Mouse (Mus musculus): Measurements from ENCODE around the gene Btbd2.
"Not testable (repeated sequence)": the region's sequence is repeated elsewhere in the genome, so short reads cannot be mapped to it uniquely, and the experiment has no call there.

The Btbd2 gene

DNA sequence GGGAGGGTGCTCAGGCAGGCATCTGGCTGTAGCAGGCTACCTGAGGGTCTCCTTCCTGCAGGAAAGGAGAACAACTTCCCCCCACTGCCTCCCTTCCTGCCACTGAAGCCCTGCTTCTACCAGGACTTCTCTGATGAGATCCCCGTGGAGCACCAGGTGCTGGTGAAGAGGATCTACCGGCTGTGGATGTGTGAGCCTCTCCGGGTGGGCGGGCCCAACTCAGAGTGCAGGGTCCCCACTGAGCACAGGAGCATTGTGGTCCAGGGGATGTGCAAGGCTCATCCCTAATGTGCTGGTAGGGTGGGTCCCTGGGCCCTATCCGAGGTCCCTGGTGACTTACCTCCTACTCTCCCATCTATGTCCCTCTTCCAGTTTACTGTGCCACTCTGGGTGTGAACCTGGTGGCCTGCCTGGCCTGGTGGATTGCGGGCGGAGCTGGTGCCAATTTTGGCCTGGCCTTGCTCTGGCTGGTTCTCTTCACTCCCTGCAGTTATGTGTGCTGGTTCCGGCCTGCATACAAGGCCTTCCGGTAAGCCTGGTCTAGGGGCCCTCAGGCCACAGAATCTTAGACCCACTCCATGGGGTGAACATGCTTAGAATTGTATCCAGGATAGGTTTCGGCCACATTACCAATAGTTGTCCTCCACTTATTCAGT, 47.5 kb downstream of the Btbd2 start:
- in situ Hi-C loops (cut with MboI, MseI) = no loop called here

DNA sequence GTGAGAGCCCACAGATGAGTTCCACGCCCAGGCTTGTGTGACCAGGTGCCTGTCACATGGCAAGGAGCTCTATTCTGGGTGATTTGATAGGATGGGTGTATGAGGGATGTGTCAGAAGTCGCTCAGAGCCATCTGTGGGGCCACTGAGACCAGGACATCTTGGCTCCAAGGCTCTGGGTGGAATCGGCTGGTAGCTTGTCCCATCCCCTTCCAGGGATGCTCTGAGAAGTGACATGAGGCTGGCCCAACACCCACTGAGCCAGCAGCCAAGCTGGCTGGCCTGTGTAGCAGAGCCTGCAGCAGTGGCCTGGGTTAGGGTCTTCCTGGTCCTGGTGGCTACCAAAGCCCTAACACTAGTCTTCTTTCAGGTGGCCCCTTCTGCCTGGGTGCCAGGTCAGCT, 48.4 kb downstream of the Btbd2 start:
- in situ Hi-C loops (cut with MboI, MseI) = no loop called here

DNA sequence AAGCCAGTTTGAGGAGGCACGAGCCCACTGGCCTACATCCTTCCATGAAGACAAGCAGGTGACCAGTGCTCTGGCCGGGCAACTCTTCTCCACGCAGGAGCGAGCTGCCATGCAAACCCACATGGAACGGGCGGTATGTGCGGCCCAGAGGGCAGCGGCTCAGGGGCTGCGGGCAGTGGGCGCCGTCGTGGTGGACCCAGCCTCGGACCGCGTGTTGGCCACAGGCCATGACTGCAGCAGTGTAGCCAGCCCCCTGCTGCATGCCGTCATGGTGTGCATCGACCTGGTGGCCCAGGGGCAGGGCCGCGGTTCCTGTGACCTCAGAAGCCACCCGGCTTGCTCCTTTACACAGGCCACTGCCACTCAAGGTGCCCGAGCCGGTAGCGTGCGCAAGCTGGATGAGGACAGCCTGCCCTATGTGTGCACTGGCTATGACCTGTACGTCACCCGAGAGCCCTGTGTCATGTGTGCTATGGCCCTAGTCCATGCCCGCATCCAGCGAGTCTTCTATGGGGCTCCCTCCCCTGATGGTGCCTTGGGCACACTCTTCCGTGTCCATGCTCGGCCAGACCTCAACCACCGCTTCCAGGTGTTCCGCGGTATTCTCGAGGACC, 50.0 kb downstream of the Btbd2 start:
- in situ Hi-C loops (cut with MboI, MseI) = no loop called here

DNA sequence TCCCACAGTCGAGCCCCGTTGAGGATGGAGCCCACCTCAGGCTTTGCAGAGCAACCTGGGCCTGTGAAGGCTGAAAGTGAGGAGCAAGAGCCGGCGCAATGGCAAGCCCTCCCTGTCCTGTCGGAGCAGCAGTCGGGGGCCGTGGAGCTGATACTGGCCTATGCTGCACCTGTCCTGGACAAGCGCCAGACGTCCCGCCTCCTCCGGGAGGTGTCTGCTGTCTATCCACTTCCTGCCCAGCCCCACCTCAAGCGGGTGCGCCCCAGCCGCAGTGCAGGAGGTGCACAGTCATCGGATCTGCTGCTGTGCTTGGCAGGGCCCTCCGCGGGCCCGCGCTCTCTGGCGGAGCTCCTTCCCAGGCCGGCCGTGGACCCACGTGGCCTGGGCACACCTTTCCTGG, 50.6 kb downstream of the Btbd2 start:
- in situ Hi-C loops (cut with MboI, MseI) = no loop called here

DNA sequence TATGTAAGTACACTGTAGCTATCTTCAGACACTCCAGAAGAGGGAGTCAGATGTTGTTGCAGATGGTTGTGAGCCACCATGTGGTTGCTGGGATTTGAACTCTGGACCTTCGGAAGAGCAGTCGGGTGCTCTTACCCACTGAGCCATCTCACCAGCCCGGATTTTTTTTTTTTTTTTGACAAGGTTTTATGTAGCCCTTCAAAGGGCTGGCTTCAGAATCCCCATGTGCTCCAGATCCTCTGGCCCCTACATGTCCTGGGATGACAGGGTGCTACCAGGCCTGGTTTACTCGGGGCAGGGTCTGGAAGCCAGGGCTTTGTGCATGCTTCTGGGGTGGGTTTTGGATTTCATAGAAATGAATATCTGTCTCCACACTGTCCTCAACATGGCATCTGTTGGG, 51.1 kb downstream of the Btbd2 start, which contains the start of gene Gm49322:
Gene Gm49322, plus strand, starts transcription at position 301 of the 400 bp plus-strand sequence.
- in situ Hi-C loops (cut with MboI, MseI) = not testable (repeated sequence)

DNA sequence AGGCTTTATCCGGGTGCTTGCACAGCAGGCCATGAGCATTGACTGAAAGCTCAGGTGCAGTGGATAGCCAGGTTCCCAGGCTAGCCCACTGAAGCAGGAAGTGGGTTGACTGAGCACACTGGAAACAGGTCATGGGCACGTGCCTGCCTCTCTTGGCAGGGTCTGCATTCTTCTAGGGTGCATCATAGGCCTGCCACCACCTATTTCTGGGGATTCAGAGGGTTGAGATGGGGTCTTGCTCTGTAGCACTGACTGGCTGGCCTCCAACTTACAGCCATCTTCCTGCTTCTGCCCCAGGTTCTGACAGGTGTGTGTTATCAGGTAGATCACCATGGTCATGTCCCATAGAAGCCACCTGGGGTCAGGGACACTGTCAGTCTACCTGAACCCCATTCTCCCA, 51.9 kb downstream of the Btbd2 start:
- in situ Hi-C loops (cut with MboI, MseI) = no loop called here

DNA sequence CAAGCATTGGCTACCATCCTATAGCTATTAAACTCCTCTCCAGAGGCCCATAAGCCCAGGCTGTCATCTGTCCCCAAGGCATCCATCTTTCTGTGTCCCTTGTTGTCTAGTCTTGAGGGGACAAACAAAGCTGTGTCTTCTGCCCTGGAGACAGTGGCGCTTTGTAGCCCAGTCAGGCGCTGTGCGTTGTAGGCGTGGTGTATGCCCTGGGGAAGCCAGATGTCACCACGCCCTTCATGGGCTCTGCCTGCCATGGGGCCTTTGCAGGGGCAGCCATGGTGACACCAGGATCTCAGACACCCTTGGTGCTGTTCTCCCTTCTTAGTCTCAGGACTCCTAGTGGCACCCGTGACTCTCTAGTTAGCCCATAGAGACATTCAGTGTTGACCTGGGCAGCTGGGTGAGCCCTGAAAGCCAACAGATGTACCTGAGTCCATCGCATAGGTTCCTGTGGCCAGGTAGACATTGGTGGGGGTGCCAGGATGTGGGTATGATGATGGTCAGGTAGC, 52.8 kb downstream of the Btbd2 start:
- in situ Hi-C loops (cut with MboI, MseI) = no loop called here

DNA sequence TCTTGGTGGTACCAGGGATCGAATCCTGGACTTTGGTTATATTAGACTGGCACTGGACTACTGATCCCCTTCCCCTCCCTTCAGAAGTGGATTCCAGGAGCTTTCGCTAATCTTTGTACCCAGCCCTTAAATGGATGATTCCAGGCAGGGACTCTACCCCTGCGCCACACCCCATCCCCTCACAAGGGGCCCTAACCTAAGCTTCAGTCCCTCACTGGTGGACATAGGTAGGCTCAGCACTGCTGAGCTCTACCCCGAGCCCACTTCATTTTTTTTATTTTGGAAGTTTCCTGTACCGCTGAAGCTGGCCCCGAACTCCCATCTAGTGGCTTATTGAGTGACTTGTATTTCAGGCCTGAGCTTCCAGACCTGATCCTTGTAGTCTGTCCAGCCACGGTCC, 53.5 kb downstream of the Btbd2 start:
- in situ Hi-C loops (cut with MboI, MseI) = no loop called here

DNA sequence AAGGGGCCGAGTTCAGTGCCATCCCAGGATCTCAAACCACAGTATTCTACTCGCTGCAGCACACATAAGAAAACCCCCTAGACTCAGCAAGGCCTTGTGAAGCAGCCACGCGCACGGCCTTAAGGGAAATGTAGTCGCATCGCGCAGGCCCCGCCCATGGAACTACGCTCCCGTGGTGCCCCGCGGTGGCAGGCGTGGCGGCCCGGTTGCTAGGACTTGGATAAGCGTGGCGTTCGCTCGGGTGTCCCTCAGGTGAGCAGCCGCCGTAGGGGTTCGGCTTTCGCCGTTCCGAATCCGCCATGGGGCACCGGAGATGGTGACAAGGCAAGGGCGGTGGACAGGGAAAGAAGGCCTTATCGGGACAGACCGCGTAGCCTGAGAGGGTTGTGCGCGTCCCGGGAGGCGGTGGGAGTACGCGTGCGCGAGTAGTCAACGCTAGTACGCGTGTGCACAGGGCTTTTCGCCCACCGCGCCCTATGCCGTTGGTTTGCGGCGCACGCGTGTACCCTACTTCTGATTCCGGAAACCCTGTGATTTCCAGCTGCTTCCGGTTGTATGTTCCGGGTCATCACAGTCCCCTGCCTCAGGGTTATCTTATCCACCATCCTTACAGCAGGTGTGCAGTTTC, 54.1 kb downstream of the Btbd2 start, which contains the start of the genes Scamp4 and Adat3:
Gene Scamp4, plus strand, starts transcription at position 175 of the 628 bp plus-strand sequence.
Gene Adat3, plus strand, starts transcription at position 183 of the 628 bp plus-strand sequence.
- in situ Hi-C loops (cut with MboI, MseI) = no loop called here

DNA sequence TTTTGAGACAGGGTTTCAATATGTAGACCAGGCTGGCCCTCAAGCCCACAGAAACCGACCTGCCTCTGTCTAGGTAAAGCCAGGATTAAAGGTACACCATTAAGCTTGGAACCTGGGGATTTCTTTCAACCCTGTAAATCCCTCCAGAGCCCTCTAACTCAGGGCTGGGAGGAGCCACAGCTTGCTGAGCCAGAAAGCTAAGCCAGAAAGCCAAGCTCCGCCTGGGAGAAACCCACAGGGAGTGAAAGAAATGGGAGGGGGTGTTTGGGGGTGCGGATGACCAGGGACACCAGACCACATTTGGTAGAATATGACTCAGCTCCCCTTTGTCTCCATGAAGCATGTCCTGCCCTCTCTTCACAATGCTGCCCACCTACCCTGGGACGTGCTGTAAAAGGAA, 60.6 kb downstream of the Btbd2 start:
- in situ Hi-C loops (cut with MboI, MseI) = no loop called here
